Mouse (Mus musculus) c-Kit-positive CD71-positive TER-119-negative erythroid progenitor cells, embryonic 14.5 days (primary cell): Measurements from ENCODE around the gene Fndc10.
"Not testable (repeated sequence)": the region's sequence is repeated elsewhere in the genome, so short reads cannot be mapped to it uniquely, and the experiment has no call there.

Source experiments
- DNase-seq: peaks from one replicate; pipeline ENCODE4 v3.0.0-alpha.2; 2013; ENCODE audit warnings: low read depth

Fndc10 gene

DNA sequence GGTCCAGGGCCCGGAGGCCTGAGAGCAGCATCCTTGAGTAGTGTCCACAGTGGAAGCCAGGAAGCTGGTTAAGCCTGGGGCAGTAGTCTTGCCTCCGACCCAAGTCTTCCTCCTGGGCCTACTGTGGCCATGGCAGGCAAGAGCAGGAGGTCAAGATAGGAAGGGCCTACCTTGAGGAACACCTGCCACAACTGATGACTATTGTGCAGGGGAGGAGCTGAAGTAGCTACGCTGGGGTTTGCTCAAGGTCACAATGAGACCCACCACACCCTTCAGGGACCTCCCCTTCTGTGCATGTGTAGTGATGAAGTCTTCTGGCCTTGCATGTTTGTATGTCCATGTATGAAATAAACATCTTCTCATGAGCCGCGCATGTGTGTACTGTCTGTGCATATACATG is 41.6 kb downstream of the Fndc10 start:
- DNase-seq = no peak

DNA sequence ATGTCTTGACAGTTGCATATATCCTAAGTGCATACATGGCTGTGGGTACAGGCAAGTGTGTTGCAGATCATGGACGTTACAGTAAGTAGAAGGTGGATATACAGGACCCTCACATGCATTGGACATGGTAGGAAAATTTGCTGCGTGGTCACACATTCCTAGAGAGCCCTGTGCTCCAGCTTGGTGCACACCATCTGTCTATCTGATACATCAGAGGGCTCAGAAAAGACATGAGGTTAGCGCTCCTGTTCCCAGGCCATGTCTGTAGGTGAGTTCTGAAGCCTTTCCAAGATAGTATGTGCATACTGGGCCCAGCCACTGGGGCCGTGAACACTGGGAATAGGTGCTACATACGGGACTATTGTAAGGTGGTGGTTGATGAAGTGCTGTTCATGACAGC is 42.3 kb downstream of the Fndc10 start:
- no peak for DNase-seq

DNA sequence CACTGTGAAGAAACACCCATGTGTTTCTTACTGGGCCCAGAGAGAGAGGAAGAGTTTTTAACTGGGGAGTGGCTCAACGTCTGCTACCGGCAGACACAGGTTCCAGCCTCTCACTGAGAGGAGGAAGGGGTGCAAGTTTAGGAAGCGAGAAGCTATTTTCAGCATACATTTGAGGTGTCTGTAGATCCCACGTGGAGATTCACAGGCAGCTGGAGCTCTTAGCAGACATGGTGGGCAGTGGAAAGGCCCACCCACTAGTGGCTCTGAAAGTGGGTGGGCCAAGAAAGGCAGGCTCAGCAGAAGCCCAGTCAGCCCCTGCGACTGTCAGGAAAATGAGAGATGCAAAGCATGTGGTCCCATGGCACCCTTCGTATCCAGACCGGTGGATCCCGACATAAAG is 44.1 kb downstream of the Fndc10 start:
- no peak for DNase-seq

DNA sequence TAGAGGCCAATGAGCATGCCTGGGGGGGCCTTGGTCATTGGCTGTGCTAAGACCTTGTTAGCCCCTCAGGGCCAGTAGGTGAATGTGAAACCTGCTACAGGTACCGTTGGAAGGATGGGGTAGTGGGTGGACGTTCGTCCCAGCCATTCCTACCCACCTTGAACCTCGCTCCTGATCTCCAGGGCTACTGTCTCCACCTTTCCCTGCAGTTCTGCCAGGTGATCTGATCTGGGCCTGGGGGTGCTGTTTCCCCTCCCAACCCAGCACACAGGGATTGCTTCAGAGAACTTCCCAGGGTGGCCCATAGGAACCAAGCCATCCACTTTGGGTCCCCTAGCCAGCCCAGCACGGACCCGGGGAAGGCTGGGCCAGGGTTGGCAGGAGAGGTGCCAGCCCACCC is 45.0 kb downstream of the Fndc10 start:
- no peak for DNase-seq

DNA sequence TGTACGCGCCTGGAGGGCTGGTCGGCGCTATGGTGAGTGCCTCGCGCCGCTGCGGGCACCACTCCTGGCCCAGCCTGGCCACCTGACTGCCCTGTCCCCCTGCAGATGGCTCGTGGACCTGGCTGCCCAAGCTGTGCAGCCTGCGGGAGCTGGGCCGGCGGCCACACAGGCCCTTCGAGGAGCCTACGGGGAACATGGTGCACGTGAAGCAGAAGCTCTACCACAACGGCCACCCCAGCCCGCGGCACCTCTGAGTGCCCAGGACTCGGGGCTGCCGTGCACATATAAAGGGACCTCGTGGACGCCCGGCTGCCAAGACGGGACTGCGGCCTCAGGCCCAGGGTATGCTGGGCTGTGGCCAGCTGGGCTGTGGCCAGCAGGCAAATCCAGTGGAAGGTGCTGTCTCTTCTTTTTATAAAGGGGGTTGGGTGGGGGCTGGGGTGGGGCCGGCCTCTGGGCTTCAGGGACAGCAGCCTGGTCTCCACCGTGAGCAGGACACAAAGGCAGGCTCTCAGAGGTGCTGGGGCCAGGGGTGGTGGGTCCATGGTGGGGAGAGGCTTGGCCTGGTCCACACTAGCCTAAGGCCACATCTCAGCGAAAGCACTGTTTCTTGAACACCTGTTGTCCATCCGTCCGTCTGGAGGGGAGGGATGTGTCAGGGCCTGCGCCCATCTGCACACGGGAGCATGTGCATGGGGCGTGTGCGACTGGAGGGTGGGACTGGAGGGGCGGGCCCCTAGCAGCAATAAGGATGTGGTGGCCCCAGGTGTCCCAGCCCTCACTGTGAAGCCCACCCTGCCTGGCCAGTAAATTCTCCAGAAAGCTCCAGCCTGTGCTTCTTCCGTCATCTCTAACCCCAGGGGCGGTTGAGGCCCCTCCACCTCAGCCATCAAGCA is 45.8 kb downstream of the Fndc10 start:
- no peak for DNase-seq

DNA sequence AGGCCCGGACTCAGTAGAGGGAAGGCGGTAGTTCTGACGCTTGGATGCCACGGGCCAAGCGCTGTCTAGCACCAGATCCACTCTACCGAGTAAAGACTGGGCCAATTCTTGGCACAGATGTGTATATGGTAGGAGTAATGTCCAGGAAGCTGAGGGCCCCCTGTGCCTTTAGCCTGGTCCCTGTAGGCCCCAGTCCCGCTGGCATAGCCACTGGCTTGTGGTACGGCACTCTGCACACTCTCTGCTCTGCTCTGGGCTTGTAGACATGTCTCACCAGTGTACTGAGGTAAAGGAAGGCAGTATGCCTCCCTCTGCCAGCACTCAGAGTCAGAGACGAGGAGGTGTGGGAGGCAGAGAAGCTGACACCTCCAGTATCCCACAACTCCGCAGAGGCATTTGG is 46.5 kb downstream of the Fndc10 start:
- DNase-seq = not testable (repeated sequence)

DNA sequence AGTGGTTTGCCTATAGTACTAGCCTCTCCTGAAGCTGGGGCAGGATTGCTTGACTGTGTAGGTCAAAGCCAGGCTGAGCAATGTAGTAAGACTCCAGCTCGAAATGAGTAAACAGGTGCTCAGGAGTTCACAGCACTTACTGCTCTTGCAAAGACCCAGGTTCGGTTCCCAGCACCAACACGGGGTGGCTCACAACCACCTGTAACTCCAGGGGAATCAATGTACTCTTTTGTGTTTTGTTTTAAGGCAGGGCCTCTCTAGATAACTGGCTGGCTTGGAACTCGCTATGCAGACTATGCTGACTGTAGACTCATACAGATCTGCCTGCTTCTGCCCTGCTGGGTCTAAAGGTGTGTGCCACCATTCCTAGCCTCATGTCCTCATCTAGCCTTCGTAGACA is 48.5 kb downstream of the Fndc10 start:
- no peak for DNase-seq

DNA sequence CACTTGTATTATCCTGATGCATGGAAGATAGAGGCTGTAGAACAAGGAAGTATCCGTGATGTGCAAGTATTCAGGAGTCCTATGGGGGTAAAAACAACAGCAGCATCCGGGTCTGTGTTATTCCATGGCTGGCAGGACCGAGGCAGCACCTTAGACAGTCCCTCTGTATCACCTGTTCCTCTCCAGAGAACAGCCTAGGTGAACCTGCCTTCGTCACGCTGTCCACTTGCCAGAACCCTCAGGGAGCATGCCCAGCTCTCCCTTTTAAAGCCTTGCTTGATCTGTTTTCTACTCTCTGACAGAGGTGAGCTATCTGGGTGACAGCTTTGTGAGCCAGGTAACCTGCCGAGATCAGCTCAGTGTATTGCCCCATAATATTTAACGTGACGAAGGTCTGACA is 50.3 kb downstream of the Fndc10 start:
- no peak for DNase-seq

DNA sequence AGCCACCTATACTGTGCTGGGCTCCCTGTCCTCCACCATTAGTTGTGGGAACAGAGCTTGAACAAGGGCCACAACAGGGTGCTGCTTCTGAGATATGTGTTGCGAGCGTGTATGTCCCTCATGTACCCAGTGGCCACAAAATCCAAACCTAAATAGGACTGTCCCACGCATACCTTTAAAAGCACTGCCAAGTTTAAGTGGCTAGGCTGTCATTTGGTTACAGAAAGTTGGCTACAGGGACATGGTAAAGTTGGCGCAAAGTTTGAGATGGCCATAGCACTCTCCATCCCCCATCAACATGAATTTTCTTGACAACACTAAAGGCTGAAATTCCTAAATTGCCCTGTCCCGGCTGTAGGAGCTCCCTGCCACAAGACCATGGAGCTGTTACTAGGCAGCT is 51.0 kb downstream of the Fndc10 start:
- no peak for DNase-seq
